In the genomic region with DNA sequence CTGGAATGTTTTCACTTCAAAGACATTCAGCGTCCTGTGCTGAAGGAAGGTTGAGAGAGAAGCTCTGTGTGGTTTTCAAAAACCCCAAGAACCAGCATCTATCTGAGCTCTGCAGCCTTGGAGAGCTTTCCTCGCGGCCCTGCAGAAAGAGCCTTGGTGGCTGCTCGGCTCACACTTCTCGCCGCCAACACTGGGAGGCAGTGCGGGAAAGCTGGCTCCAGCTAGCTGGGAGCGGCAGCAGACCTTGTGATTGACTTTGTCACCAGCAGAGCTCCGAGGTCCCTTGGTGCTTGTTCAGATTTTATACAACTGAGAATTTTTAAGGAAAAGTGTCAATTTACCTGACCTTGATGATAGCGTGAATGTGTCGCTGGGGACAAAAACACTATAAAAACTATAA, we compare ENCODE assay signal across 8 mouse cellular contexts.
DNase-seq lines count a peak whose midpoint lies in the region; ATAC-seq lines count a peak whose summit lies in the region.

No protein-coding gene starts in this region.

- H3K27me3 ChIP-seq in embryonic facial prominence, embryonic 15.5 days: peaks cover 6% of the 10 kb centered on the region
- 0 out of 2 replicates have a peak, but pooled peaks cover 12% of the 10 kb centered on the region for H3K27me3 ChIP-seq in intestine, embryonic 14.5 days (replicated peaks; ENCODE audit: control insufficient read depth, insufficient read depth, low read length)
- H3K27me3 ChIP-seq in midbrain, embryonic 13.5 days: peaks cover 69% of the 10 kb centered on the region

- ATAC-seq in embryonic facial prominence, embryonic 15.5 days (ENCODE audit: insufficient number of reproducible peaks, low FRiP score, low TSS enrichment, low read depth): 0 out of 2 replicates have a peak, but pooled peaks have one; percentile 54
- no peak for ATAC-seq in intestine, embryonic 14.5 days (replicated peaks; ENCODE audit: low FRiP score, low TSS enrichment, low read depth)
- peak; percentile 63; the same call in 1 of the 2 replicates for ATAC-seq in midbrain, embryonic 13.5 days
- ATAC-seq in CD4-positive, CD25-positive, alpha-beta regulatory T cell, adult 4 months: no peak

- H3K36me3 ChIP-seq in embryonic facial prominence, embryonic 15.5 days: no peaks in the 10 kb centered on the region
- no peaks in the 10 kb centered on the region for H3K36me3 ChIP-seq in intestine, embryonic 14.5 days (ENCODE audit: control insufficient read depth, insufficient read depth, low read length)
- no peaks in the 10 kb centered on the region for H3K36me3 ChIP-seq in midbrain, embryonic 13.5 days

- H3K9me3 ChIP-seq in embryonic facial prominence, embryonic 15.5 days (replicated peaks): no peaks in the 10 kb centered on the region
- H3K9me3 ChIP-seq in intestine, embryonic 14.5 days (ENCODE audit: control insufficient read depth, low read length): no peaks in the 10 kb centered on the region
- H3K9me3 ChIP-seq in midbrain, embryonic 13.5 days: no peaks in the 10 kb centered on the region

- peak; percentile 9 for DNase-seq in NIH3T3 (ENCODE audit: low read depth)
- peak; percentile 61 for DNase-seq in brain, adult 2 months (ENCODE audit: low read depth, low spot score)
- peak; percentile 66 for DNase-seq in intestine, embryonic 14.5 days (ENCODE audit: low spot score)
- peak; percentile 51 to 60 for DNase-seq in left cerebral cortex, adult 18-20 months (ENCODE audit: low spot score in 2 of 2)
- peak; percentile 71 for DNase-seq in testis, postnatal 10 days (ENCODE audit: low spot score)

- H3K4me2 ChIP-seq in embryonic facial prominence, embryonic 15.5 days (replicated peaks): peak overlapping the region; percentile 21
- H3K4me2 ChIP-seq in intestine, embryonic 14.5 days (ENCODE audit: low read length): 0 out of 2 replicates have a peak overlapping the region, but pooled peaks have one; percentile 22
- no peak overlapping the region for H3K4me2 ChIP-seq in midbrain, embryonic 13.5 days (replicated peaks)

- 10% methylated on average over 11 of the region's 11 CpGs for WGBS in embryonic facial prominence, embryonic 15.5 days
- 10% methylated on average over 11 of the region's 11 CpGs for WGBS in intestine, embryonic 14.5 days
- WGBS in midbrain, embryonic 13.5 days: 12% methylated on average over 11 of the region's 11 CpGs

- no peak overlapping the region for H3K27ac ChIP-seq in embryonic facial prominence, embryonic 15.5 days (replicated peaks)
- H3K27ac ChIP-seq in intestine, embryonic 14.5 days (ENCODE audit: low read depth): no peak overlapping the region
- no peak overlapping the region for H3K27ac ChIP-seq in midbrain, embryonic 13.5 days

- no peak overlapping the region for H3K4me3 ChIP-seq in embryonic facial prominence, embryonic 15.5 days (replicated peaks)
- no peak overlapping the region for H3K4me3 ChIP-seq in intestine, embryonic 14.5 days (ENCODE audit: low read depth, low read length)
- no peak overlapping the region for H3K4me3 ChIP-seq in midbrain, embryonic 13.5 days (replicated peaks)

- no peak overlapping the region for H3K9ac ChIP-seq in embryonic facial prominence, embryonic 15.5 days
- no peak overlapping the region for H3K9ac ChIP-seq in intestine, embryonic 14.5 days (ENCODE audit: low read length)
- no peak overlapping the region for H3K9ac ChIP-seq in midbrain, embryonic 13.5 days (replicated peaks)

- 0 out of 2 replicates have a peak, but pooled peaks cover 7% of the 10 kb centered on the region for H3K4me1 ChIP-seq in embryonic facial prominence, embryonic 15.5 days
- no peaks in the 10 kb centered on the region for H3K4me1 ChIP-seq in intestine, embryonic 14.5 days (replicated peaks; ENCODE audit: control insufficient read depth, insufficient read depth, low read length)
- H3K4me1 ChIP-seq in midbrain, embryonic 13.5 days (replicated peaks): no peaks in the 10 kb centered on the region

Comparison
In these comparisons a context has a peak if more than half of its experiments do, and no peak if none do; other contexts are left out.
1. DNase-seq: peak in every context shown above with its lines; median percentile 71 in testis, postnatal 10 days; 66 in intestine, embryonic 14.5 days; 61 in brain, adult 2 months; 56 in left cerebral cortex, adult 18-20 months; 9 in NIH3T3.
2. ATAC-seq: peak in embryonic facial prominence, embryonic 15.5 days (single experiment) and midbrain, embryonic 13.5 days (single experiment); none in intestine, embryonic 14.5 days (single experiment) and CD4-positive, CD25-positive, alpha-beta regulatory T cell, adult 4 months (single experiment).